19 mouse cellular contexts compared by ENCODE assay signal in the genomic region with DNA sequence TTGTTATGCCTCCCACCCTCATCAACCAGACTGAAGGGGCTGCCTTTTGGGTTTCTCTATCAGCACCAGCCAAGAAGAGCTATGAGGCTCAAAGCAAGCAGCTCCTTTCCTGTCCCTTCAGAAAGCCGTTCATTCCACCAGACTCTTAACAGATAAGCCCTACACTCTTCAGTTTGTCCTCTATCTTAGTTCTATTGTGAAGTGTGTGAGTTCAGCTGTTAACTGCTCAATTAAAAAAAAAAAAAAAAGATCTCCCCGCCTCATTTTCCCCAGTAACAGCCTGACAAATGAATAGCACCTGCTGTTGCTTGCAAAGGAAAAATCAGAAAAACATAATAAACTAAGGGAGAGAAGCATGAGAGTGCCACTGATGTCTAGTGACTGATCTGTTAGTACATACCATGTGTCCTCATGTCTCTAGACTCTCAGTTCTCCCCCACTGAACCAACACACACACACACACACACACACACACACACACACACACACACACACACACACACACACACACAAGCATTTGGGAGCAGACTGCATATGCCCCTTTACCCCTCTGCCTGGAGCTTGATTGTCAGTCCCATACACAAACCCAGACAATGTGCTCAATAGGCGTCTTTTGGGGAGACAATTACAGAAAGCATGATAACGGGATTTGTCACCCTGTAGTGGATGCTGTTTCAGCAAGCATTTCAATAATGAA.
DNase-seq lines count a peak whose midpoint lies in the region; ATAC-seq and TF ChIP-seq lines count a peak whose summit lies in the region.
"Had no signal": no experiment of that assay in that cellular context is flagged by ENCODE, and none has a peak within 500 bp of the region (broad histone marks: within the 10 kb centered on the region; RNA-seq: fewer than 3 reads in every experiment).

No protein-coding gene starts in this region.

- TF ChIP-seq EP300 in stomach, postnatal 0 days (optimal IDR thresholded peaks at IDR 0.05), result no peak

- no peak overlapping the region for H3K4me3 ChIP-seq in hindbrain, embryonic 10.5 days
- H3K4me3 ChIP-seq in hindbrain, embryonic 13.5 days, result no peak overlapping the region
- H3K4me3 ChIP-seq in forebrain, embryonic 13.5 days, result no peak overlapping the region
- H3K4me3 ChIP-seq in hindbrain, embryonic 14.5 days (replicated peaks; ENCODE audit: low read length), result no peak overlapping the region
- H3K4me3 ChIP-seq in midbrain, embryonic 14.5 days (replicated peaks; ENCODE audit: low read depth, low read length), result no peak overlapping the region
- no peak overlapping the region for H3K4me3 ChIP-seq in stomach, postnatal 0 days (ENCODE audit: low read depth, low read length)
- H3K4me3 ChIP-seq: gastrocnemius, adult 2 months; heart, embryonic 12.5 days; intestine, embryonic 15.5 days; kidney, embryonic 15.5 days; liver, embryonic 13.5 days; myocyte had no signal

- H3K4me2 ChIP-seq in hindbrain, embryonic 13.5 days, result no peak overlapping the region
- no peak overlapping the region for H3K4me2 ChIP-seq in forebrain, embryonic 13.5 days
- H3K4me2 ChIP-seq in hindbrain, embryonic 14.5 days (replicated peaks), result no peak overlapping the region
- no peak overlapping the region for H3K4me2 ChIP-seq in midbrain, embryonic 14.5 days (ENCODE audit: low read length)
- H3K4me2 ChIP-seq in stomach, postnatal 0 days (replicated peaks; ENCODE audit: low read depth), result no peak overlapping the region
- H3K4me2 ChIP-seq: heart, embryonic 12.5 days; intestine, embryonic 15.5 days; kidney, embryonic 15.5 days; liver, embryonic 13.5 days had no signal

- no peak for TF ChIP-seq CTCF in stomach, postnatal 0 days (IDR thresholded peaks at IDR 0.05; ENCODE audit: low read depth)

- peaks cover 26% of the 10 kb centered on the region for H3K27me3 ChIP-seq in hindbrain, embryonic 10.5 days (ENCODE audit: insufficient read depth, poor library complexity, severe bottlenecking)
- H3K27me3 ChIP-seq in hindbrain, embryonic 13.5 days, result peaks cover 4% of the 10 kb centered on the region
- H3K27me3 ChIP-seq in forebrain, embryonic 13.5 days, result peaks cover 19% of the 10 kb centered on the region
- no peaks in the 10 kb centered on the region for H3K27me3 ChIP-seq in hindbrain, embryonic 14.5 days (ENCODE audit: control insufficient read depth, insufficient read depth, low read length)
- H3K27me3 ChIP-seq in midbrain, embryonic 14.5 days (ENCODE audit: control insufficient read depth, insufficient read depth, low read length), result no peaks in the 10 kb centered on the region
- H3K27me3 ChIP-seq in stomach, postnatal 0 days (ENCODE audit: control insufficient read depth, insufficient read depth, low read length), result no peaks in the 10 kb centered on the region
- H3K27me3 ChIP-seq: heart, embryonic 12.5 days; intestine, embryonic 15.5 days; kidney, embryonic 15.5 days; liver, embryonic 13.5 days had no signal

- no peaks in the 10 kb centered on the region for H3K9me3 ChIP-seq in hindbrain, embryonic 10.5 days
- H3K9me3 ChIP-seq in hindbrain, embryonic 13.5 days, result no peaks in the 10 kb centered on the region
- H3K9me3 ChIP-seq in forebrain, embryonic 13.5 days (replicated peaks), result no peaks in the 10 kb centered on the region
- no peaks in the 10 kb centered on the region for H3K9me3 ChIP-seq in hindbrain, embryonic 14.5 days (ENCODE audit: control insufficient read depth, low read length)
- no peaks in the 10 kb centered on the region for H3K9me3 ChIP-seq in midbrain, embryonic 14.5 days (ENCODE audit: control insufficient read depth, low read length)
- no peaks in the 10 kb centered on the region for H3K9me3 ChIP-seq in stomach, postnatal 0 days (ENCODE audit: control insufficient read depth, low read length)
- H3K9me3 ChIP-seq: heart, embryonic 12.5 days; intestine, embryonic 15.5 days; kidney, embryonic 15.5 days; liver, embryonic 13.5 days had no signal

- no peaks in the 10 kb centered on the region for H3K36me3 ChIP-seq in hindbrain, embryonic 10.5 days
- H3K36me3 ChIP-seq in hindbrain, embryonic 13.5 days, result no peaks in the 10 kb centered on the region
- H3K36me3 ChIP-seq in forebrain, embryonic 13.5 days (ENCODE audit: poor library complexity, severe bottlenecking), result no peaks in the 10 kb centered on the region
- no peaks in the 10 kb centered on the region for H3K36me3 ChIP-seq in hindbrain, embryonic 14.5 days (replicated peaks; ENCODE audit: control insufficient read depth, insufficient read depth)
- no peaks in the 10 kb centered on the region for H3K36me3 ChIP-seq in midbrain, embryonic 14.5 days (ENCODE audit: control insufficient read depth, insufficient read depth, low read length)
- H3K36me3 ChIP-seq in stomach, postnatal 0 days (ENCODE audit: control insufficient read depth, insufficient read depth, low read length), result no peaks in the 10 kb centered on the region
- H3K36me3 ChIP-seq: heart, embryonic 12.5 days; intestine, embryonic 15.5 days; kidney, embryonic 15.5 days; liver, embryonic 13.5 days had no signal

- no peak for ATAC-seq in hindbrain, embryonic 13.5 days (ENCODE audit: low FRiP score)
- peak; percentile 92 for ATAC-seq in forebrain, embryonic 13.5 days
- ATAC-seq in hindbrain, embryonic 14.5 days (ENCODE audit: low FRiP score), result peak; percentile 43
- peak; percentile 86 for ATAC-seq in midbrain, embryonic 14.5 days (ENCODE audit: low FRiP score, low TSS enrichment)
- no peak for ATAC-seq in stomach, postnatal 0 days (ENCODE audit: low FRiP score, low TSS enrichment)
- ATAC-seq: intestine, embryonic 15.5 days; lung, postnatal 0 days had no signal

- peaks cover 13% of the 10 kb centered on the region for H3K4me1 ChIP-seq in hindbrain, embryonic 10.5 days (replicated peaks)
- H3K4me1 ChIP-seq in hindbrain, embryonic 13.5 days (replicated peaks), result peaks cover 14% of the 10 kb centered on the region; the same call in 1 of the 2 replicates
- peaks cover 16% of the 10 kb centered on the region for H3K4me1 ChIP-seq in forebrain, embryonic 13.5 days
- peaks cover 4% of the 10 kb centered on the region; the same call in 1 of the 2 replicates for H3K4me1 ChIP-seq in hindbrain, embryonic 14.5 days (replicated peaks; ENCODE audit: control insufficient read depth, insufficient read depth, low read length)
- peaks cover 5% of the 10 kb centered on the region; the same call in 1 of the 2 replicates for H3K4me1 ChIP-seq in midbrain, embryonic 14.5 days (ENCODE audit: control insufficient read depth, insufficient read depth, low read length)
- H3K4me1 ChIP-seq in stomach, postnatal 0 days (replicated peaks; ENCODE audit: control insufficient read depth, insufficient read depth), result no peaks in the 10 kb centered on the region
- H3K4me1 ChIP-seq: heart, embryonic 12.5 days; intestine, embryonic 15.5 days; kidney, embryonic 15.5 days had no signal

- WGBS in hindbrain, embryonic 10.5 days, result 43% methylated on average over 4 of the region's 4 CpGs
- WGBS in hindbrain, embryonic 13.5 days, result 21% methylated on average over 4 of the region's 4 CpGs
- 11% methylated on average over 4 of the region's 4 CpGs for WGBS in forebrain, embryonic 13.5 days
- WGBS in hindbrain, embryonic 14.5 days, result 29% methylated on average over 4 of the region's 4 CpGs
- WGBS in midbrain, embryonic 14.5 days, result 10% methylated on average over 4 of the region's 4 CpGs
- WGBS in stomach, postnatal 0 days, result 41% methylated on average over 4 of the region's 4 CpGs

- no peak overlapping the region for H3K9ac ChIP-seq in hindbrain, embryonic 13.5 days
- no peak overlapping the region for H3K9ac ChIP-seq in forebrain, embryonic 13.5 days
- no peak overlapping the region for H3K9ac ChIP-seq in hindbrain, embryonic 14.5 days
- no peak overlapping the region for H3K9ac ChIP-seq in midbrain, embryonic 14.5 days (replicated peaks; ENCODE audit: low read length)
- no peak overlapping the region for H3K9ac ChIP-seq in stomach, postnatal 0 days (ENCODE audit: low read length)
- H3K9ac ChIP-seq: heart, embryonic 12.5 days; intestine, embryonic 15.5 days; kidney, embryonic 15.5 days; liver, embryonic 13.5 days had no signal

- no peak overlapping the region for H3K27ac ChIP-seq in hindbrain, embryonic 10.5 days
- H3K27ac ChIP-seq in hindbrain, embryonic 13.5 days, result no peak overlapping the region; the same call in 1 of the 2 replicates
- H3K27ac ChIP-seq in forebrain, embryonic 13.5 days, result peak overlapping the region; percentile 44
- no peak overlapping the region for H3K27ac ChIP-seq in hindbrain, embryonic 14.5 days
- H3K27ac ChIP-seq in midbrain, embryonic 14.5 days (replicated peaks; ENCODE audit: low read depth, low read length), result peak overlapping the region; percentile 60; the same call in 1 of the 2 replicates
- no peak overlapping the region for H3K27ac ChIP-seq in stomach, postnatal 0 days (replicated peaks)
- H3K27ac ChIP-seq: gastrocnemius, adult 2 months; intestine, embryonic 15.5 days; kidney, embryonic 15.5 days; liver, embryonic 13.5 days had no signal

- peak; percentile 31 for DNase-seq in hindbrain, embryonic 10.5 days (ENCODE audit: low spot score)
- no peak for DNase-seq in hindbrain, embryonic 14.5 days (ENCODE audit: low spot score)
- no peak for DNase-seq in midbrain, embryonic 14.5 days
- no peak for DNase-seq in thymus, adult 18-20 months
- no peak for DNase-seq in stomach, postnatal 0 days (ENCODE audit: low spot score)
- DNase-seq: adrenal gland, adult 8-10 months; cerebellum, adult 11-12 months; gastrocnemius, adult 2 months; layer of hippocampus, postnatal 36 days; left cerebral cortex, postnatal 4 days; liver, embryonic 13.5 days; thymus, postnatal 25 days had no signal

Comparison
In these comparisons a context has a peak if more than half of its experiments do, and no peak if none do; other contexts are left out.
1. ATAC-seq: peak in forebrain, embryonic 13.5 days (single experiment), hindbrain, embryonic 14.5 days (single experiment) and midbrain, embryonic 14.5 days (single experiment); none in hindbrain, embryonic 13.5 days (single experiment) and stomach, postnatal 0 days (single experiment).
2. H3K27ac ChIP-seq: peak in forebrain, embryonic 13.5 days (single experiment) and midbrain, embryonic 14.5 days (single experiment); none in hindbrain, embryonic 10.5 days (single experiment), hindbrain, embryonic 13.5 days (single experiment), hindbrain, embryonic 14.5 days (single experiment) and stomach, postnatal 0 days (single experiment).